Mouse (Mus musculus): ENCODE measurements at regions not wholly inside any gene's neighbourhood (a gene's known extent, or its start where the extent isn't known, plus 50 kb on each side); places are given as distances from the start of the nearest gene placed in this dataset.

DNA sequence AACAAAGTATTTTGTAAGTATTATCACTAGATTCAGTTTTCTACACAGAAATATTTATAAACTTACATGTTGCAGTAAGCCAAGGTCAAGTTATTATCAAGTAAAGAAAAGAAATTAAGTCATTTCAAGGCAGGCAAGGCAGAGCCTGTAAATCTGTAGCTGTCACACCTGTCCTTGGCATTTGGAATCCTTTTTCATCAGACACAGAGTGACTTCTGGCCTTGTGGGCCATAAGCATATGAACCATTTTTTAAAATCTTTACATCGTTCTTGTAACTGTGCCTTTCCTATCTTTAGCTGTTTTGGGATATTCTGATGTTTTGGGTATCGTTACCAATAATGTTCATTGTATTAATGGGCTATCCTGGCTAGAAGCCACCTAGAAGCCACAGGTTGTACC, 76.7 kb upstream of the Frmd4a start:
- DNase-seq (ENCODE audit: low spot score in 2 of 2), result no peak

DNA sequence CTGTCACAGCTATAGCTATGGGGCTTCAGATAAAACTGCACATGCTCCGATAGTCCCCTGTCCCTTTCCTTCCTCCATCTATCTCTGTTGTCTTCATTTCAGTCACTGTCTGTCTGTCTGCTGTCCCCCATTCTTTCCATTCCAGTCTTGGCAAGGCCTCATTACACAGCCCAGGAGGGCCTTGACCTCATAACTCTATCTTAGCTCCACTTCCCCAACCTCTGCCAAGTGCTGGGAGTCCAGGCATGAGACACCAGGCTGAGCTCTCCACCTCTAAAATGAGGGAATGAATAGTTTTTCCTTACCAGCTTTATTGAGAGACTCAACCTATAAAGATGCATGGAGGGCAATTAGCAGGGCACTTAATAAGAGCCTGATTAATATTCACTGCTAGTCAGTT, 76.0 kb upstream of the Frmd4a start:
- no peak for DNase-seq (ENCODE audit: low spot score in 2 of 2)

DNA sequence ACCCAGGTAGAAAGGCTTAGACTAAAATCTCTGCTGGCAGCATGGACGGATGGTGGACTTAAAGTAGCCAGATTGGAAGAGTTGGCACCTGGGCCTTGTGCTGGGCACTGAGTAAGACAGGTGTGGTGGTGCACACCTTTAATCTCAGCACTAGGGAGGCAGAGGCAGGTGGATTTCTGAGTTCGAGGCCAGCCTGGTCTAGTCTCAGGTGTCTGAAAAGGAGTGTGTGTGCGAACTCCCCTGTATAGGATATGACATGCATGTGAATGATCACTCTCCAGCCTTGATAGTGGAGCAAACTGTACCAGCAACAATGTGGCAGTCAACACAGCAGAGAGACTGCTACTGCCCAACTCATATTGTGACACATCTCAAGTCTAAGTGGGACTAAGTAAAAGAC, 70.1 kb upstream of the Frmd4a start:
- no peak for DNase-seq (ENCODE audit: low spot score in 2 of 2)

DNA sequence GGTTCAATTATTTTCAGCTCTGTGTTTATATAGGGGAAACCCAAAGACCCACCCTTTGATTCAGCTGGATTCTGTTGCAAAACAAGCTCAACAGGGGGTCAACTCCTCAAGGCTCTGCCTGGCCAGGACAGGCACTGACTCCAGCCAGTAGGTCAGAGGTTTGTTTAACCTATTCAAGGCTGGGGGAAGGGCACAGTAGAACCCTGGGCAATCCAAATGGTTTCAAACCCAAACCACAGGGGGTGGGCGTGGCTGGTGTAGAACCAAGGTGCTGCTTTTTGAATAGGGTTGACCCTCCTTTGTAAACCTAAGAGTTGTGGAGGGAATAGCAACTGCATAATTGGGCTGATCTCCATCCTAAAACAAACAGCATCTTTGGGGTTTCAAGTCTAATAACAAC, 69.2 kb upstream of the Frmd4a start:
- no peak for DNase-seq (ENCODE audit: low spot score in 2 of 2)

DNA sequence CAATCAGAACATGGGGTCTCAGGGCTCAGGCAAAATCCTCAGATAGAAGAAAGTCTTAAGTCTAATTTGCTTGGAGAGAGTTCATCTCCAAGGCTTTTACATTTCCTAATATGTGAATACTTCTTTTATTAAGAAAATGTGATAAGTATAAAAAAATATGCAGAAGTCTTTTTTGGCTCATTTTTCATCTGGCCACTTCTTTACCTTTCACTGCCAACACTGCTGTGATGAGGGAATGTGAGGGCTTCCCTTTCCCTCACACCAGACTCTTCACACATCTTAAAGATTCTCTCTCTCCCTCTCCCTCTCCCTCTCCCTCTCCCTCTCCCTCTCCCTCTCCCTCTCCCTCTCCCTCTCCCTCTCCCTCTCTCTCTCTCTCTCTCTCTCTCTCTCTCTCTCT, 60.0 kb upstream of the Frmd4a start:
- no peak for DNase-seq (ENCODE audit: low spot score in 2 of 2)

DNA sequence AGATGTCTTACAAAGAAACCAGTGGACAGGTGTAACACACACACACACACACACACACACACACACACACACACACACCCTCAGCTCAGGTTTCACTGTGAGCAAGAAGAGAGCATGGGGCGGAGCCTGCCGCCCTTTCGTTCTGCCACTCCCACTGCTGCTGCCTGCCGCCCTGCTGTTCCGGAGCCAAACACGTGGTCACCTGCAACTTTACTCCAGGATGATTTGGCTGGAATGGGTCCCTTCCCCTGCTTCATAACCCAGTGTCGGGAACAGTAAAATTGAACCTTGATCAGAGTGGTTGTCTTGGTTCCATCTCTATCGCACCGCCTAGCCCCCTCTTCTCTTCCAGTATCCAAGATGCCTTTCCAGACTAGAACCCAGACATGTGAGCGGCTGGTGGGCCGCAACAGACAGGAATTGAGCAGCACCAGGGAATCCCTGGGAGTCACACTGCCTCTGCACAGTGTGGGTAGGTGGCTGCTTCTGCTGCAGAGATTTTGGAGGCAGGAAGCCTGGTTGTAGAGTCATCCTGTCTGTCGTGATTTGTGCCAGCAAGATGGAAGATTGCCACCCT, 59.4 kb upstream of the Frmd4a start:
- no peak for DNase-seq (ENCODE audit: low spot score in 2 of 2)

DNA sequence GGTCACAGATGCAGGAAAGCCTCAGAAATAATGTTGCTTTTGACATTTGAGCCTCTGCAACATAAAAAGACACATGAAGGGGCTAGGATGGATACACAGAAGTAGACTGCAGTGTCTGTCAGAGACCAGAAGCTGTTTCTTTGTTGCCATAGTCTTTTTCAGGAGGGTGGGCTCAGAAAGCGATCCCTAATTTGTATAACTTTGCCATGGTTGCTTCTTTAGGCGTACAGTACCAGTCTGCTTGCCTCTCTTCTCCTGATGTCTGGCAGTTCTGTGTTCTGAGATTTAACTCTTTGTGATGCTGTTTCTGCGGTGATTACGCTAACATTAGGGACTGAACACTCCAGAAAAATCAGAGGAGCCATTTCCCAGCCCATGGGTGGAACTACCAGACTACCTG, 58.8 kb upstream of the Frmd4a start:
- DNase-seq (ENCODE audit: low spot score in 2 of 2), result no peak

DNA sequence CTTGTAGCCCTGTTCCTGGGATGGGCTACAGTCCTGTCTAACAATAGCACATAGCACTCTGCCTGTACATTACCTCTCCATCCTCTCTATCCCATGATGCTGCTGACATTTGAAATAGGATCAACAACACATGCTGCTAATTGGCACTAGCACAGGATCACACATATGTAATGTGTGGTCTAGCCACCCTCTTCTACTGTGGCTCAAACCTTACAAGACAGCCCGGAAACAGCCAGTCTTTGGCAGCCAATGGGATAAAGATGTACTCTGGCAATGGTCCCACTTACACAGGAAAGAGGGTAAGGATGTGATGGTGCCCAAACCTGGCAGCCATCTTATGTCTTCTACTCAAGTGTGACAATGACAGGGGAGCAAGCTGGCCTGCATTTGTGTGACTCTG, 58.3 kb upstream of the Frmd4a start:
- DNase-seq (ENCODE audit: low spot score in 2 of 2), result no peak

DNA sequence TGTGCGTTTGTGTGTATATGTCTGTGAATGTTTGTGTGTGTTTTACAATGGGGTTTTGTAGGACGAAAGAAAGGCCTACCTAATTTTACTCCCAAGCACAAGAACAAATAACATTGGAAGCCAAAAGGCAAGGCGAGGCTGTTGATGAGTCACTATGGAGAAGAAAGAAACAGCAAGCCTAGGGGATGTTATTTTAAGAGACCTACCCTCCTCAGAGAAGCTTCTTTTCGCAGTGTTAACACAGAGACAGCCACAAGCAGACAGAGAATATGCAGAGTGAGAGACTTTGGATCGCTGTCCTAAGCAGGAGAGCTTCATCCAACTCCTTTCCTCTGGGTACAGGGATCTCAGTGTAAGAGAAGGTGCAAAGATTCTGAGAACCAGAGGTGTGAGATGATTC, 57.3 kb upstream of the Frmd4a start:
- no peak for DNase-seq (ENCODE audit: low spot score in 2 of 2)

DNA sequence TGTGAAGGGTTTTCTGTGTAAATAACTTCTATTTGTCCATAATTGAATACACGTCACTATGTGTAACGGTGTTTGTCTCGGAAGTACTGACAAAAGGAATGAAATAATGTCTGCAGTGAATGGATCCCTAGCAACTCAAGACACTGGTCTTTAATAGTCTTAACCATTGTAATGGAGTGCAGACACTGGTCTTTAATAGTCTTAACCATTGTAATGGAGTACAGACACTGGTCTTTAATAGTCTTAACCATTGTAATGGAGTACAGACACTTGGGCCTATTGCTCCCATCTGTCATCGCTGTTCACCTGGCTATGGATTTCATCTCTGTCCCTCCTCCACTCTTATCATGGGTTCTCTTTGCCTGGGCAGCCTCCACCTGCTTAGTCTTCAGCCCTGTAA, 53.2 kb upstream of the Frmd4a start:
- no peak for DNase-seq (ENCODE audit: low spot score in 2 of 2)
